Comparison of ENCODE assay signal across 9 mouse cellular contexts in the genomic region with DNA sequence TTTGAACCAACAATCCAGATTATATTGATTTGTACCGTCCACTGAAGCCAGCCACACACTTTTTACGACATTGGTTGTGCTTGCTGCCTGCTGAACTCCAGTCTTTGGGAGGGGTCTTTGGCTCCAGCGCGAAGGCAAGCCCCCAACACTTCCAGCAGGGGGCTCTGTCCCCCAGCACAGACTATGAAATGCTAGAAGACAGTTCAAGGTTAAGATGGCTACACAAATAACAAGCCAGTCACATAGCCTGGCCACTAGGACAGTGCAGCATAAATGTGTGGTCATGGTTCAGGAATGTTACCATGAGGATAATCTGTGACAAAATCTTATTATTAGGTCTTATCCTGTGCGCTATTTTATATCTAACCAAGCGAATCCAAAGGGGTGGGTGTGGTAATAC.
DNase-seq lines count a peak whose midpoint lies in the region; ATAC-seq lines count a peak whose summit lies in the region.
"Had no signal": no experiment of that assay in that cellular context is flagged by ENCODE, and none has a peak within 500 bp of the region (broad histone marks: within the 10 kb centered on the region; RNA-seq: fewer than 3 reads in every experiment).

No protein-coding gene starts in this region.

- DNase-seq in adrenal gland, adult 2 months: peak; percentile 20
- no peak for DNase-seq in adrenal gland, postnatal 4 days (ENCODE audit: low spot score in 2 of 2)
- DNase-seq in midbrain, embryonic 14.5 days: peak; percentile 65
- DNase-seq in kidney, adult 9 months: peak; percentile 42
- DNase-seq in retina, embryonic 14.5 days (ENCODE audit: low spot score): peak; percentile 83
- no peak for DNase-seq in right cerebral cortex, adult 2 months (ENCODE audit: low spot score in 2 of 2)

- no peak overlapping the region for H3K4me3 ChIP-seq in midbrain, embryonic 14.5 days (replicated peaks; ENCODE audit: low read depth, low read length)
- H3K4me3 ChIP-seq in midbrain, embryonic 16.5 days (ENCODE audit: low read depth, low read length): no peak overlapping the region
- H3K4me3 ChIP-seq: megakaryocyte, embryonic 14.5 days had no signal

- no peak for ATAC-seq in midbrain, embryonic 14.5 days (ENCODE audit: low FRiP score, low TSS enrichment)
- ATAC-seq in midbrain, embryonic 16.5 days: no peak
- no peak for ATAC-seq in megakaryocyte-erythroid progenitor cell, adult 5-6 weeks (replicated peaks; ENCODE audit: low FRiP score, low TSS enrichment, poor library complexity, severe bottlenecking)

- H3K9ac ChIP-seq in midbrain, embryonic 14.5 days (replicated peaks; ENCODE audit: low read length): no peak overlapping the region
- H3K9ac ChIP-seq in midbrain, embryonic 16.5 days (ENCODE audit: low read depth, low read length): no peak overlapping the region

- H3K27ac ChIP-seq in midbrain, embryonic 14.5 days (replicated peaks; ENCODE audit: low read depth, low read length): no peak overlapping the region
- no peak overlapping the region for H3K27ac ChIP-seq in midbrain, embryonic 16.5 days (ENCODE audit: low read length)

- 44% methylated on average over 6 of the region's 6 CpGs for WGBS in midbrain, embryonic 14.5 days
- 49% methylated on average over 6 of the region's 6 CpGs for WGBS in midbrain, embryonic 16.5 days

- no peaks in the 10 kb centered on the region for H3K36me3 ChIP-seq in midbrain, embryonic 14.5 days (ENCODE audit: control insufficient read depth, insufficient read depth, low read length)
- no peaks in the 10 kb centered on the region for H3K36me3 ChIP-seq in midbrain, embryonic 16.5 days (ENCODE audit: control insufficient read depth, insufficient read depth, low read length)

- no peaks in the 10 kb centered on the region for H3K27me3 ChIP-seq in midbrain, embryonic 14.5 days (ENCODE audit: control insufficient read depth, insufficient read depth, low read length)
- no peaks in the 10 kb centered on the region for H3K27me3 ChIP-seq in midbrain, embryonic 16.5 days (ENCODE audit: control insufficient read depth, insufficient read depth, low read depth, low read length)
- H3K27me3 ChIP-seq: megakaryocyte, embryonic 14.5 days had no signal

- H3K4me1 ChIP-seq in midbrain, embryonic 14.5 days (ENCODE audit: control insufficient read depth, insufficient read depth, low read length): no peaks in the 10 kb centered on the region; the same call in 1 of the 2 replicates
- H3K4me1 ChIP-seq in midbrain, embryonic 16.5 days (ENCODE audit: control insufficient read depth, insufficient read depth, low read length): 0 out of 2 replicates have a peak, but pooled peaks cover 2% of the 10 kb centered on the region
- H3K4me1 ChIP-seq: megakaryocyte, embryonic 14.5 days had no signal

- no peaks in the 10 kb centered on the region for H3K9me3 ChIP-seq in midbrain, embryonic 14.5 days (ENCODE audit: control insufficient read depth, low read length)
- H3K9me3 ChIP-seq in midbrain, embryonic 16.5 days (replicated peaks; ENCODE audit: control insufficient read depth, low read length, poor library complexity, severe bottlenecking): no peaks in the 10 kb centered on the region

- no peak overlapping the region for H3K4me2 ChIP-seq in midbrain, embryonic 14.5 days (ENCODE audit: low read length)
- no peak overlapping the region for H3K4me2 ChIP-seq in midbrain, embryonic 16.5 days (ENCODE audit: low read length)

Comparison
In these comparisons a context has a peak if more than half of its experiments do, and no peak if none do; other contexts are left out.
1. DNase-seq: peak in adrenal gland, adult 2 months (single experiment), midbrain, embryonic 14.5 days (single experiment), kidney, adult 9 months (single experiment) and retina, embryonic 14.5 days (single experiment); none in adrenal gland, postnatal 4 days (0 of 2) and right cerebral cortex, adult 2 months (0 of 2).